Mouse (Mus musculus) left cerebral cortex, adult 8-10 months (tissue): ENCODE results near the gene Rpp21. TPM values are rescaled to one million over a fixed set of nuclear protein-coding genes. Genes with fewer than 3 reads are reported as not detected.
"Not testable (repeated sequence)": the region's sequence is repeated elsewhere in the genome, so short reads cannot be mapped to it uniquely, and the experiment has no call there.

Experiments
- DNase-seq, 2 experiments: peaks; one replicate each; pipeline ENCODE4 v3.0.0; 2022; ENCODE audit warnings: low spot score in 2 of 2
- total RNA-seq, 4 experiments: library from RNA; stranded (reverse); gene quantifications; 2 replicates each; pipeline ENCODE4 v1.2.4; 2022

Rpp21 gene
- total RNA-seq, 4 experiments from 2014 or later, result 34.6 to 47.5 (median 38.3) TPM

GRCm38 (mm10) chr17:36237321-36237921, 20.4 kb downstream of the Rpp21 start:
- no peak for DNase-seq

DNA sequence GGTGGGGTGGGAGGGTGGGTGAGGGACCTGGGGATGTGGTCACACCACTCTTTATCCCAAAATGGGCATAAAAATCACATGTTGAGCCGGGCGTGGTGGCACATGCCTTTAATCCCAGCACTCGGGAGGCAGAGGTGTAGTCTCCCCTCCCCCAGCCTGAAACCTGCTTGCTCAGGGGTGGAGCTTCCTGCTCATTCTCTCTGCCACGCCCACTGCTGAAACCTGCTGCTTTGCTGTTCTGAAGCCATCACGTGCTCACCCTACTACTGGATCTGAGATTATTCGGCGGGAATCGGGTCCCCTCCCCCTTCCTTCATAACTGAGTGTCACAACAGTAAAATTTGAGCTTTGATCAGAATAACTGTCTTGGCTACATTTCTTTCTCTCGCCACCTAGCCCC, 22.6 kb downstream of the Rpp21 start:
- not testable (repeated sequence) for DNase-seq

DNA sequence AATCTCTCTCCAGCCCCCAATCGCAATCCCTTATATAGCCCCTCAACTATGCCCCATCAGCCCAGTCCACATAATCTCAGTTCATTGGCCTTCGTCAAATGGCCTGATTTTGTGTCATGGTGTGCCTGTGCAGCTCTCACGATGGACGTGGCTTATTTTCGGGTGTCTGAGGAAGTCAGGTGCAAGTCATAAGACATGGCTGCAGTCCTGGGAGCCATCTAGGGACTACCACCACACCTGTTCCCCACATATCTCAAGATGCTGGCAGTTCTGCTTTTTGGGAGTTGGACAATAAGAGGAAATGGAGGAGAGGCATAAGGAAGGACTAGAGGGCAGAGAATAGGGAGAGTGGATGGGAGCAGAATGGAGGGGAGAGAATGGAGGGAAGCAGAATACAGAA, 24.3 kb downstream of the Rpp21 start:
- DNase-seq, result no peak

- DNase-seq, result peak; percentile 9 to 21
Observed at GRCm38 (mm10) chr17:36231318-36231717, 26.6 kb downstream of the Rpp21 start.

- no peak for DNase-seq
Observed at GRCm38 (mm10) chr17:36229046-36229445, 28.8 kb downstream of the Rpp21 start.

DNA sequence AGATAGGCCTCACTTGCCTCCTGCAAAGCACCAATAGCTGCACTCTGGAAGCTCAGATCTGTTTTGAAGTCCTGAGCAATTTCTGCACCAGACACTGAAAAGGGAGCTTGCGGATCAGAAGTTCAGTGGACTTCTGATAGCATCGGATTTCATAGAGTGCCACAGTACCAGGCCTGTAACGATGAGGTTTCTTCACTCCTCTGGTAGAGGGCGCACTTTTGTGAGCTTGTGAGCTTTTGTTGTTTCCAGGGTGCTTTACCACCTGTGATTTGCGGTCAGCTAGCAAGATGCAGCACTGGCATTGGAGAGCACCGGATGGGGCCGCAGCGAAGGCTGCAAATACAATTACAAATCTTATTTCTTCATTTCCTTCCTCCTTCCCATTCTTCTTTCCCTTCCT, 30.9 kb downstream of the Rpp21 start:
- DNase-seq, result no peak

DNA sequence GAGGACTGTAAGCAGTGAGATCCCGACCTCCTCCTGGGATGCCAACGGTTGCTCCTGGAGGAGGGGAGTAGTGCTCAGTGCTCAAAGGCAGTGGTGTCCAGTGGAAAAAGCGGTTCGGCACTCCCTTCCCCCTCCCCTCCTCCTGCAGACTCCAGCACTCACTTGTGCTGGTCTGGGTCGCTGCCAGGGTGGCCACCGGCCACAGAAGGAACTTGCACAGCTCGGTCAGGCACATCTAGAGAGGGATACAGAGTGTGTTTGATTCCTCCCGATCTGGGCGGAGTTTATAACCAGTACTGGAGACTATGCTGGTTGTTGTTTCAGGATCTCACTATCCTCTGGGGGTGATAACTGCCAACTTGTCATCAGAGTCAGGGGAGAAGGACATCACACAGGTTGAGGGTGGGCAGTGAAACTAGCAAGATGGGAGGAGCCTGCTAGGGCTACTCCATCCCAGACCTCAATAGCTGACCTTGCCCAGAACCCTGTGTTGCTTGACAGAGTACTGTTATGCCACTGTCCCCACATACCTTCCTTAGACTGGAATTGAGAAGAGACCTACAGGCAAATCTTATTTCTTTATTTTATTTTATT, 32.5 kb downstream of the Rpp21 start:
- DNase-seq, result no peak

DNA sequence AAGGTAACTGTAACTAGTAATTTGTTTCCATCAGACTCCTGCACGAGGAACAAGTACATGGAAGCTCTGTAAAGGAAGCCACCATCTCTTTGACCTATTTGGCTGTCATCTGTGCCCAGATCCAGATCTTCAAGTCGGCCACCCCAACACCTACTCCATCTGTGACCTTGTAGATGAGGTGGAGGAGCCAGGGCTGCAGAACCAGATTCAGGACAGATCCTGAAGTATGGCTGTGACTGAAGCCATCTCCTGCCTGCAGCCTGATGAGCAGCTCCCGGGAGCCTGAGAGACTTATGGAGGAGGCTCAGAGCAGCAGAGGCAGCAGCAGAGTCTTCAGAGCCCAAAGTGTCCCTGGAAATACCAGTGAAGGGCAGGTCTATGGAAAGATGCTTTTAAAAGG, 33.4 kb downstream of the Rpp21 start:
- DNase-seq, result no peak

- no peak for DNase-seq
Observed at GRCm38 (mm10) chr17:36218594-36219155, 39.2 kb downstream of the Rpp21 start.

GRCm38 (mm10) chr17:36215586-36215985, 42.3 kb downstream of the Rpp21 start:
- DNase-seq, result no peak

DNA sequence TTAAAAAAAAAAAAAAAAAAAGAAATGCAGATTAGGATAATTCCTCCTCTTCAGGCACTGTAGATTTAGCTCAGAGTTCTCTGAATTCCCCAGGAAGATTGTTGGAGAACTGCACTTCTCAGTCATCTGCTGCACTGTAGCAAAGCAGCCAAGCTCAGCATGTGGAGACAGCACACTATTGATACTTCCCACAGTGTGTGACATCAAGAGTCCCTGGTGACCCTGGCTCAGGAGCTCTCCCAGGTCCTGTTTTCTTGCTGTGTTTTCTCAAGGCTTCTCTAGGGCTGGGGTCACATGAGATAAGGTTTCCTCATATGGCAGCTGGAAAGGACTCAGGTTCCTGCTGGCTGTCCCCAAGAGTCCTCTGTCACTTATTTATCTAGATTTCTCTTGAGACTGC, 51.0 kb downstream of the Rpp21 start:
- no peak for DNase-seq

- no peak for DNase-seq
Observed at GRCm38 (mm10) chr17:36205862-36206261, 52.0 kb downstream of the Rpp21 start.

Other genes with a start within 250 kb of the Rpp21 start
- 1 to 10 TPM; 1.1 to 3.3 (median 1.6) TPM for gene H2-T24, start 237.5 kb downstream of the Rpp21 start, total RNA-seq
- 10 to 100 TPM; 15.9 to 25.5 (median 21.3) TPM for gene H2-T23, start 225.2 kb downstream of the Rpp21 start, total RNA-seq
- 10 to 100 TPM; 17.7 to 21.2 (median 18.6) TPM for gene H2-T22, start 215.3 kb downstream of the Rpp21 start, total RNA-seq
- not detected for gene Gm6034, start 215.1 kb downstream of the Rpp21 start, total RNA-seq
- gene Gm11127, start 199.7 kb downstream of the Rpp21 start, total RNA-seq, result 1 to 10 TPM in 3 of 4 experiments, under 1 TPM in 1; 0.72 to 3.4 (median 2.0) TPM
- gene Gm19684, start 136.4 kb downstream of the Rpp21 start, total RNA-seq, result under 1 TPM in 2 of 4 experiments, not detected in 2; 0.23 to 0.52 TPM
- gene Gm7030, start 128.6 kb downstream of the Rpp21 start, total RNA-seq, result under 1 TPM in 1 of 4 experiments, not detected in 3; 0.43 TPM
- gene Gm8909, start 89.5 kb downstream of the Rpp21 start, total RNA-seq, result not detected
- not detected for gene H2-T3, start 67.8 kb downstream of the Rpp21 start, total RNA-seq
- gene Trim39, start 14.2 kb upstream of the Rpp21 start, total RNA-seq, result 10 to 100 TPM; 20.6 to 24.7 (median 23.3) TPM
- gene H2-M10.2, start 28.4 kb upstream of the Rpp21 start, total RNA-seq, result not detected
- gene H2-M10.1, start 68.1 kb upstream of the Rpp21 start, total RNA-seq, result not detected
- gene H2-M10.3, start 110.3 kb upstream of the Rpp21 start, total RNA-seq, result not detected
- not detected for gene H2-M10.4, start 204.3 kb upstream of the Rpp21 start, total RNA-seq